Mouse (Mus musculus): Measurements from ENCODE around the gene Extl1. TPM values are rescaled to one million over a fixed set of nuclear protein-coding genes. Genes with fewer than 3 reads are reported as not detected.

The Extl1 gene
- polyA plus RNA-seq, 1 experiment from 2014 or later, result 0.23 TPM

GRCm38 (mm10) chr4:134356591-134357460 is 26.8 kb downstream of the Extl1 start:
- Histone ChIP-seq H3K9me3 (replicated peaks) (no peaks in the 10 kb centered on the region), H3K27me3 (ENCODE audit: low read depth, poor library complexity, severe bottlenecking) (peaks cover 35% of the 10 kb centered on the region), H3K27ac (replicated peaks) (peak overlapping the region; percentile 50; the same call in 1 of the 2 replicates), H3K4me3 (peak overlapping the region; percentile 40), H3K36me3 (no peaks in the 10 kb centered on the region), H3K4me1 (peaks cover 19% of the 10 kb centered on the region)
- 23% methylated on average over 22 of the region's 22 CpGs for WGBS
- peak; percentile 73 for DNase-seq (ENCODE audit: low spot score)

DNA sequence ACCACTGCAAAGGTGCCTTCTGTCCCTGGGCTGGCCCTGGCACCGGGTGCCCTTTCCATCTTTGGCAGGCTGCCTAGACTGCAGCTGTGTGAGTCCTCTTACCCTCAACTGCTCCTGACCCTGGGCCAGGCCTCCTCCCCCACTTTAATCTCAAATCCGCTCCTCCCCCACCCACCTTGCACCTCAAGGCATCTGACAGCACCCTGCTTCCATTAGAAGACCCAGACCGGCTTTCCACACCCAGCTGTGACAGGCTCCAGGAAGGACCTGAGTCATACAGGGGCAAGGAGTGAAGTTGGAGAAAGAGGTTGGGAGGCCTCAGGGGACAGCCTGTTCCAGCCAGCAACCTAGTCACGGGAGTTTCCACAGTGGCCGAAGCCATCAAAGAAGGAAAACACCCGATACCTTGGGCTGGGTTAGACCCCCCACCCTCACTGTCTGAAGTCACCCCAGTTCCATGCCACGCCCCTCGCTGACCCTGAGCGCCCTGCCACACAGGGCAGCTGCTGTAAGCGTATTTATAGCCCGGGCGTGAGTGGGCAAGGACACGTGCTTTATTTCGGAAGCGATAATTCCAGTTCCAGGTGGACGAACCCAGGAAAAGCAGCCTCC is 27.7 kb downstream of the Extl1 start:
- Histone ChIP-seq H3K36me3 (no peaks in the 10 kb centered on the region), H3K27ac (replicated peaks) (no peak overlapping the region), H3K9me3 (replicated peaks) (no peaks in the 10 kb centered on the region), H3K4me3 (no peak overlapping the region), H3K4me1 (peaks cover 27% of the 10 kb centered on the region), H3K27me3 (ENCODE audit: low read depth, poor library complexity, severe bottlenecking) (peaks cover 33% of the 10 kb centered on the region)
- no peak for DNase-seq (ENCODE audit: low spot score)
- WGBS, result 62% methylated on average over 16 of the region's 16 CpGs

DNA sequence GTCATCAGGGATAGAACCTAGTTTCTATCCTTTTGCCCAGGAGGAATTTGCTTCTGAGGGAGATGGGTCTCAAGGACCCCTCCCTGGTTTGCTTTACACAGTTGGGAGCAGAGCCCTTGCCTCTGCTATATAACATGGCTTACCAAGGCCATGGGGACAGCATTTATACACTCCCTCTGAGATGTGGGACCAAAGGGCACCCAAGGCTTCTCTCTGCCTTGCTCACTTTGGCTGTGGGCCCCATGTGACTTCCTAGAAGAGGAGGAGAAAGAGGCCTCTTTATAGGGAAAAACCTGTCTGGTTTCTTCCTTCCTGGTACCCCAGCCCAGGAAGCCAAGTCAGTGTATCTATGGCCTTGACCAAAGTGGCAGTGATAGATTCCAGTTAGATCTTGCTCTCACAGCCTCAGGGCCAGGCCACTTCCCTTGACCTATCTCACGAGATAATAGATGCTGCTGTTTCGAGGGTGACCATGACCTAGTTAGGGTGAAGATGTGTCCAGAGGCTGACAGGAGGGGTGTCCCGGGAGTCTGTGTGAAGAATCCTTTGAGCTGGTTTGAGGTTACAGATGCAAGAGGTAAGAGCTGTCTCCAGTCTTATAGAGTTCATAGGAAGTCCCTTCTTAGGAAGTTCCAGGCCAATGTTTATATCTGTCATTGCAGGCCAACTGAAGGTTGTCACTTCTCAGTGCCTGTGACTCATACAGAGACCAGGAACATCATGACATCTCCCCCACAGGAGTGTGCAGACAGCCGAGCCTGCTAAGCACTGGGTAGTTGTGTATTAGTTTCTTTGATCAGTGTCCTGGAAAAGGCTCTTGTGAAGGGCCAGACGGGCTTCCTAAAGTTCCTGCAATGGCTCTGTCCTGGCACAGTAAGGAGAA is 29.9 kb downstream of the Extl1 start:
- WGBS, result 71% methylated on average over 5 of the region's 5 CpGs
- H3K27ac ChIP-seq (replicated peaks), result no peak overlapping the region

GRCm38 (mm10) chr4:134352929-134353328 is 30.7 kb downstream of the Extl1 start:
- no peak overlapping the region for H3K27ac ChIP-seq (replicated peaks)
- H3K9me3 ChIP-seq (replicated peaks), result no peaks in the 10 kb centered on the region
- H3K4me3 ChIP-seq, result no peak overlapping the region
- H3K36me3 ChIP-seq, result no peaks in the 10 kb centered on the region
- no peak for DNase-seq (ENCODE audit: low spot score)
- 87% methylated on average over 7 of the region's 7 CpGs for WGBS
- peaks cover 17% of the 10 kb centered on the region for H3K27me3 ChIP-seq (ENCODE audit: low read depth, poor library complexity, severe bottlenecking)
- H3K4me1 ChIP-seq, result peaks cover 27% of the 10 kb centered on the region

More for the DNA sequence above, 29.9 kb downstream of the Extl1 start:
- H3K4me1 ChIP-seq, result peaks cover 27% of the 10 kb centered on the region
- H3K4me3 ChIP-seq, result no peak overlapping the region
- H3K9me3 ChIP-seq (replicated peaks), result no peaks in the 10 kb centered on the region
- no peaks in the 10 kb centered on the region for H3K36me3 ChIP-seq
- peaks cover 26% of the 10 kb centered on the region for H3K27me3 ChIP-seq (ENCODE audit: low read depth, poor library complexity, severe bottlenecking)
- DNase-seq (ENCODE audit: low spot score), result no peak

- H3K27me3 ChIP-seq (ENCODE audit: low read depth, poor library complexity, severe bottlenecking), result peaks cover 11% of the 10 kb centered on the region
- H3K4me3 ChIP-seq, result no peak overlapping the region
- no peak for DNase-seq (ENCODE audit: low spot score)
- peak overlapping the region; percentile 55; the same call in 1 of the 2 replicates for H3K27ac ChIP-seq (replicated peaks)
- H3K9me3 ChIP-seq (replicated peaks), result no peaks in the 10 kb centered on the region
- no peaks in the 10 kb centered on the region for H3K36me3 ChIP-seq
- H3K4me1 ChIP-seq, result peaks cover 21% of the 10 kb centered on the region
- WGBS, result 69% methylated on average over 12 of the region's 12 CpGs
These were observed 31.4 kb downstream of the Extl1 start for GRCm38 (mm10) chr4:134352261-134352707.

DNA sequence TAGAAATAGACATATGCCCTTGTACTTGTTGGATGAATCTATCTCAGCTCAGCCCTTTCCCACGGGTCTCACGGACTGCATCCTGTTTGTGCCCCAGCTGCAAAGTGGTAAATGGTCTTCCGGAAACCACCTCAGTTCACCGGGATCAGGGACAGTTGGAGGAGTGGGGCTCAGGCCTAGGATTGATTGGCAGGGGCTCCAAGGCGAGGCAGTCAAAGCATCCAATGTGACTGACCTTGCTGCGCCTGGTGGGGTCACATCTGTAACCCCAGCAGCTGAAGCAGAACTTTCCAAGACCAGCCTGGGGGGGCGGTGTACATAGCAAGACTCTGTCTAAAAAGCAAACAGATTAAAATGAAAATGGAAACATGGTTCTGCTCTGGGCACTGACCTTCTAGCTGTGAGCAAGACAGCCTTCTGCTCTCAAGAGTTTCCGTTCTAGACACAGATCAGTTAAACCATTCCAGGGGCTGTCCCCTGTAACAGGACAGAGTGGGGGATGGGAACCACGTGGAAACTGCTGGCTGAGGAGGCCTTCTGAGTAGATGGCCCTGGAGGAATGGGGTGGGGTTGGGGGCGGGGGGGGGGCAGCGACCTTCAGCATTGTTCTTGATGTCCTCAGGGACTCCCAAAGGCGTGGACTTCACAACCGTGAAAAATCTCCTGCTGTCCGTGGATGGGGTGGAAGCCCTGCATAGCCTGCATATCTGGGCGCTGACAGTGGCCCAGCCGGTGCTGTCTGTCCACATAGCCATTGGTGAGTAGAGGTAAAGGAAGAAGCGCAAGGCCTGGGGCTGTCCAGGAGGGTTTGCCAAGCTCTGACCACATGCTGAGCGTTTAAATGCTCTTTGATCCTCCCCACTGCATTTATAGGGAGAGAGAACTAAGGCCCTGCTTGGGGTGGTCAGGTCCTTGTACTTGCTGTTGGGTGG is 32.1 kb downstream of the Extl1 start:
- no peaks in the 10 kb centered on the region for H3K9me3 ChIP-seq (replicated peaks)
- H3K27ac ChIP-seq (replicated peaks), result peak overlapping the region; percentile 55; the same call in 1 of the 2 replicates
- peaks cover 17% of the 10 kb centered on the region for H3K4me1 ChIP-seq
- 52% methylated on average over 18 of the region's 18 CpGs for WGBS
- H3K4me3 ChIP-seq, result no peak overlapping the region
- peaks cover 10% of the 10 kb centered on the region for H3K27me3 ChIP-seq (ENCODE audit: low read depth, poor library complexity, severe bottlenecking)
- no peak for DNase-seq (ENCODE audit: low spot score)
- no peaks in the 10 kb centered on the region for H3K36me3 ChIP-seq

DNA sequence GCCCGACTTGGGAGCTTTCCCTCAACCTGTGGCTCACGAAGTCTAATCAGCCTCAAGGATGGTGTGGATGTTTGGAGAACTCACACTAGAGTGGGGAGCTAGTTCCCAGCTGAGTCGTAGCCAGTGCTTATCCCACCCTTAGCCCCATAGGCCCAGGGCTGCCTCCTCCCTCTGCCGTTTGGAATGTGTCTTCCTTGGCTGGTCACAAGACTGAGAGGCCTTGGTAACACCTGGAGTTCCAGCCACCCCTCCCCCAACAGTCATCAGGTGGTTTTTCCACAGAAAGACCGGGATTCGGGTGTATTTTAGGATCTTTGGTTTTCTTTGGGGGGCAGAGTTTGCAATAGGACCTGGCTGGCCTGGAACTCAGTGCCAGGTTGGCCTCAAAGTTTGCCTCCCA is 33.0 kb downstream of the Extl1 start:
- Histone ChIP-seq H3K9me3 (replicated peaks) (no peaks in the 10 kb centered on the region), H3K4me1 (peaks cover 17% of the 10 kb centered on the region), H3K27me3 (ENCODE audit: low read depth, poor library complexity, severe bottlenecking) (peaks cover 14% of the 10 kb centered on the region), H3K4me3 (no peak overlapping the region), H3K36me3 (no peaks in the 10 kb centered on the region), H3K27ac (replicated peaks) (no peak overlapping the region)
- DNase-seq (ENCODE audit: low spot score), result no peak
- WGBS, result 91% methylated on average over 6 of the region's 6 CpGs

DNA sequence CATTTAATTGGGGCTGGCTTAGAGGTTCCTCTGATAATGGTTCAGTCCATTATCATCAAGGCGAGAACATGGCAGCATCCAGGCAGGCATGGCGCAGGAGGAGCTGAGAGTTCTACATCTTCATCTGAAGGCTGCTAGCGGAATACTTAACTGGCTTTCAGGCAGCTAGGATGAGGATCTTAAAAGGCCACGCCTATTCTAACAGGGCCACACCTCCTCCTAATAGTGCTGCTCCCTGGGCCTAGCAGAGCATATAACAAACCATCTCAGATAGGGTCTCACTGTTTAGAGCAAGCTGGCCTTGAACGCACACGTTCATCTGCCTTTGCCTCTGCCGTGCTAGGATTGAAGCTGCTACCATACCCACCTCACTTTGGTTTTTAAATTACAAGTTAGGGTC is 33.8 kb downstream of the Extl1 start:
- no peak for DNase-seq (ENCODE audit: low spot score)

GRCm38 (mm10) chr4:134348545-134348944 is 35.1 kb downstream of the Extl1 start:
- no peak for DNase-seq (ENCODE audit: low spot score)
- H3K27ac ChIP-seq (replicated peaks), result no peak overlapping the region
- WGBS, result 86% methylated on average over 5 of the region's 5 CpGs
- no peak overlapping the region for H3K4me3 ChIP-seq
- H3K27me3 ChIP-seq (ENCODE audit: low read depth, poor library complexity, severe bottlenecking), result peaks cover 34% of the 10 kb centered on the region
- peaks cover 22% of the 10 kb centered on the region for H3K4me1 ChIP-seq
- H3K9me3 ChIP-seq (replicated peaks), result no peaks in the 10 kb centered on the region
- H3K36me3 ChIP-seq, result no peaks in the 10 kb centered on the region

More for the DNA sequence above, 33.8 kb downstream of the Extl1 start:
- Histone ChIP-seq H3K4me1 (peaks cover 17% of the 10 kb centered on the region), H3K27ac (replicated peaks) (no peak overlapping the region), H3K4me3 (no peak overlapping the region), H3K36me3 (no peaks in the 10 kb centered on the region), H3K27me3 (ENCODE audit: low read depth, poor library complexity, severe bottlenecking) (peaks cover 21% of the 10 kb centered on the region), H3K9me3 (replicated peaks) (no peaks in the 10 kb centered on the region)
- WGBS, result 88% methylated on average over 7 of the region's 7 CpGs

DNA sequence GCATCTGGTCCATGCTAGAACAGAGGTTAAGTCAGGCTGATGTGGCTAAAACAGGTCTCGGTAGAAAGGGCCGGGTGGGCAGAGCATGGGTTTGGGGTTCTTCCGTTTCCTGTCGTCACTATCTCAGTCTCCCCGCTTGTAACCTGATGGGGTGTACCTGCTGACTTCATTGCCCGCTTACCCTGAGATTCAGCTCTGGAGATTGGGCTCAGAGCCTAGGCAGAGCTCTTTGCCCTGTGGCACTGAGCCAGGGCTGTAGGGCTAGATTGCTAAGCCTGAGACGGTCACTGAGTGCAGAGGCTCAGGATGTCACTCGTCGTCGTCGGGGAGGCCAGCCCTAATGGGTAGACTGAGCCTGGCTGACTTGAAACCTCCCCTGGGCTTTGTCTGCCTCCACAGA is 35.6 kb downstream of the Extl1 start:
- H3K27ac ChIP-seq (replicated peaks), result no peak overlapping the region
- no peak for DNase-seq (ENCODE audit: low spot score)
- peaks cover 26% of the 10 kb centered on the region for H3K4me1 ChIP-seq
- no peaks in the 10 kb centered on the region for H3K9me3 ChIP-seq (replicated peaks)
- H3K27me3 ChIP-seq (ENCODE audit: low read depth, poor library complexity, severe bottlenecking), result peaks cover 39% of the 10 kb centered on the region
- H3K36me3 ChIP-seq, result no peaks in the 10 kb centered on the region
- H3K4me3 ChIP-seq, result no peak overlapping the region
- WGBS, result 81% methylated on average over 11 of the region's 11 CpGs

DNA sequence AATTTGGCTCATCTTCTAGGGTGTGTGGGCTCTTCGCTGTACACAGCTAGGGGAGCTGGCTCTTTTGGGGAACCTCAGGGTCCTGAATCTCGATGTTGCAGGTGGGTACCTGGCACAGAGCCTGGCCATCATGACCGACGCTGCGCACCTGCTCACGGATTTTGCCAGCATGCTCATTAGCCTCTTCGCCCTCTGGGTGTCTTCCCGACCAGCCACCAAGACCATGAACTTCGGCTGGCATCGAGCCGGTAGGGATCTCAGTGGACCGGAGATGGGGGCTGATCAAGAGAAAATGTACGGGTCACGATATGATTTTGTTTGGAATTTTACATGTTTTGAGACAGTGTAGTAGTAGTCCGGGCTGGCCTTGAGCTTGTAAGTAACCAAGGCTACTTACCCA is 37.8 kb downstream of the Extl1 start:
- Histone ChIP-seq H3K4me3 (no peak overlapping the region), H3K27ac (replicated peaks) (no peak overlapping the region), H3K27me3 (ENCODE audit: low read depth, poor library complexity, severe bottlenecking) (peaks cover 61% of the 10 kb centered on the region), H3K9me3 (replicated peaks) (no peaks in the 10 kb centered on the region; the same call in none of the 2 replicates), H3K4me1 (peaks cover 12% of the 10 kb centered on the region), H3K36me3 (no peaks in the 10 kb centered on the region)
- WGBS, result 93% methylated on average over 15 of the region's 15 CpGs
- no peak for DNase-seq (ENCODE audit: low spot score)
